Mouse (Mus musculus) regulatory T cell (primary cell): Measurements from ENCODE around the gene Sgsm2.

Experiments used
- in situ Hi-C: fragments of 300-600 bp; cut with MboI, MseI; formaldehyde crosslinking; loops from one replicate; pipeline ENCODE4 v1.15.1; 2025; ENCODE audit warnings: high pct_unique_total_duplicates

Gene Sgsm2

GRCm38 (mm10) chr11:74830256-74831161 is 66.4 kb downstream of the Sgsm2 start, which contains the start of gene Mnt:
Mnt (plus strand) TSS chr11:74830920.
- in situ Hi-C loops = no loop called here

- in situ Hi-C loops = no loop called here
These were observed 67.0 kb downstream of the Sgsm2 start for GRCm38 (mm10) chr11:74829812-74830211.

GRCm38 (mm10) chr11:74828965-74829550 is 67.8 kb downstream of the Sgsm2 start:
- in situ Hi-C loops = no loop called here

GRCm38 (mm10) chr11:74828404-74828931 is 68.4 kb downstream of the Sgsm2 start:
- in situ Hi-C loops = no loop called here

- in situ Hi-C loops = no loop called here
These were observed 69.0 kb downstream of the Sgsm2 start for GRCm38 (mm10) chr11:74827791-74828403.

- in situ Hi-C loops = no loop called here
These were observed 70.2 kb downstream of the Sgsm2 start for GRCm38 (mm10) chr11:74826702-74827101.

GRCm38 (mm10) chr11:74826151-74826550 is 70.7 kb downstream of the Sgsm2 start:
- in situ Hi-C loops = no loop called here

- in situ Hi-C loops = no loop called here
These were observed 74.0 kb downstream of the Sgsm2 start for GRCm38 (mm10) chr11:74822746-74823440.

- in situ Hi-C loops = no loop called here
These were observed 75.4 kb downstream of the Sgsm2 start for GRCm38 (mm10) chr11:74821463-74821862.

GRCm38 (mm10) chr11:74820921-74821320 is 75.9 kb downstream of the Sgsm2 start:
- in situ Hi-C loops = no loop called here

GRCm38 (mm10) chr11:74815795-74816194 is 81.1 kb downstream of the Sgsm2 start:
- in situ Hi-C loops = no loop called here

- in situ Hi-C loops = loop anchor here (5.0 kb wide), 1 partner anchor 46 kb away; no protein-coding TSS in a partner anchor
These were observed 85.3 kb downstream of the Sgsm2 start for GRCm38 (mm10) chr11:74811538-74811937.

GRCm38 (mm10) chr11:74811027-74811426 is 85.8 kb downstream of the Sgsm2 start:
- in situ Hi-C loops = loop anchor here (5.0 kb wide), 1 partner anchor 46 kb away; no protein-coding TSS in a partner anchor

- in situ Hi-C loops = loop anchor here (5.0 kb wide), 1 partner anchor 47 kb away; no protein-coding TSS in a partner anchor
These were observed 86.7 kb downstream of the Sgsm2 start for GRCm38 (mm10) chr11:74810134-74810533.

GRCm38 (mm10) chr11:74808251-74808853 is 88.5 kb downstream of the Sgsm2 start:
- in situ Hi-C loops = no loop called here

GRCm38 (mm10) chr11:74807246-74807882 is 89.5 kb downstream of the Sgsm2 start:
- in situ Hi-C loops = no loop called here

GRCm38 (mm10) chr11:74804081-74804627 is 92.7 kb downstream of the Sgsm2 start:
- in situ Hi-C loops = no loop called here

- in situ Hi-C loops = no loop called here
These were observed 96.2 kb downstream of the Sgsm2 start for GRCm38 (mm10) chr11:74800658-74801057.
